Mouse (Mus musculus) embryonic facial prominence, embryonic 11.5 days (tissue): ENCODE results near the gene Rhbdf1. TPM values are rescaled to one million over a fixed set of nuclear protein-coding genes. Genes with fewer than 3 reads are reported as not detected.
A peak's percentile ranks its signal among the peaks of the same experiment; 100 is the strongest.
"Not testable (repeated sequence)": the region's sequence is repeated elsewhere in the genome, so short reads cannot be mapped to it uniquely, and the experiment has no call there.

Experiments
- ATAC-seq: fragments of 200-750 bp; cut with Nextera tagmentation; replicated peaks from 2 replicates; pipeline ENCODE4 v1.8.0; 2017; ENCODE audit warnings: low read depth; ENCODE audit not compliant: insufficient number of reproducible peaks, low FRiP score, low TSS enrichment
- DNase-seq: peaks from one replicate; pipeline ENCODE4 v3.0.0-alpha.2; 2015; ENCODE audit warnings: low spot score
- H3K27ac ChIP-seq: fragments of 300-500 bp; sonication (generic); replicated peaks from 2 replicates; pipeline ENCODE4 v1.5.1; 2014; ENCODE audit warnings: mild to moderate bottlenecking, low read depth, low read length, control low read depth
- H3K27me3 ChIP-seq: fragments of 300-500 bp; sonication (generic); 2 replicates; pipeline ENCODE4 v1.6.1; 2014; ENCODE audit warnings: mild to moderate bottlenecking, low read length, moderate library complexity, mixed read lengths; ENCODE audit not compliant: control insufficient read depth, insufficient read depth
- H3K36me3 ChIP-seq: fragments of 300-500 bp; sonication (generic); replicated peaks from 2 replicates; pipeline ENCODE4 v1.6.1; 2014; ENCODE audit warnings: low read depth, mild to moderate bottlenecking, low read length, moderate library complexity, mixed read lengths; ENCODE audit not compliant: control insufficient read depth, insufficient read depth
- H3K4me1 ChIP-seq: fragments of 300-500 bp; sonication (generic); 2 replicates; pipeline ENCODE4 v1.6.1; 2014; ENCODE audit warnings: low read length, mixed read lengths; ENCODE audit not compliant: control insufficient read depth, insufficient read depth
- H3K4me2 ChIP-seq: fragments of 300-500 bp; sonication (generic); 2 replicates; pipeline ENCODE4 v1.6.1; 2014; ENCODE audit warnings: low read depth, mild to moderate bottlenecking, control low read depth, low read length, moderate library complexity
- H3K4me3 ChIP-seq: fragments of 300-500 bp; sonication (generic); 2 replicates; pipeline ENCODE4 v1.5.1; 2014; ENCODE audit warnings: low read depth, low read length, control low read depth
- H3K9ac ChIP-seq: fragments of 300-500 bp; sonication (generic); replicated peaks from 2 replicates; pipeline ENCODE4 v1.6.1; 2014; ENCODE audit warnings: mild to moderate bottlenecking, control low read depth, low read length
- H3K9me3 ChIP-seq: fragments of 300-500 bp; sonication (generic); replicated peaks from 2 replicates; pipeline ENCODE4 v1.6.1; 2016; ENCODE audit warnings: mild to moderate bottlenecking, low read length, inconsistent platforms, mixed read lengths; ENCODE audit not compliant: control insufficient read depth
- WGBS: fragments of 180-500 bp; shearing (Covaris S2); extraction: QIAGEN DNeasy Blood & Tissue Kit; methylation state at CpG from one replicate; pipeline ENCODE4 v1.1.7; 2014; 5-methylcytosine and 5-hydroxymethylcytosine counted together
- polyA plus RNA-seq: library from polyadenylated mRNA; unstranded; fragments of >200 nt; fragmentation: Nextera tagmentation; extraction: Ambion mirVana; gene quantifications from 2 replicates; pipeline ENCODE4 v1.2.1, GENCODE M21; 2014

Rhbdf1 gene
- polyA plus RNA-seq, 1 experiment from 2014 or later, result 21.6 TPM

GRCm38 (mm10) chr11:32205058-32205873 is 16.8 kb downstream of the Rhbdf1 start, which contains the start of gene Snrnp25:
TSS of gene Snrnp25 (plus strand) at chr11:32205415.
- H3K27ac ChIP-seq, result 0 out of 2 replicates have a peak within 1 kb of the TSS, but pooled peaks have one; percentile 58
- WGBS, result under 1% methylated on average over 52 of the region's 52 CpGs
- peak; percentile 100 for ATAC-seq

GRCm38 (mm10) chr11:32201922-32202685 is 20.0 kb downstream of the Rhbdf1 start:
- Histone ChIP-seq H3K9me3 (no peaks in the 10 kb centered on the region), H3K27me3 (no peaks in the 10 kb centered on the region), H3K4me2 (no peak overlapping the region), H3K9ac (no peak overlapping the region), H3K4me1 (no peaks in the 10 kb centered on the region), H3K27ac (no peak overlapping the region), H3K36me3 (no peaks in the 10 kb centered on the region), H3K4me3 (no peak overlapping the region)
- ATAC-seq (no peak), DNase-seq (no peak)
- 77% methylated on average over 11 of the region's 11 CpGs for WGBS

More at GRCm38 (mm10) chr11:32205058-32205873, 16.8 kb downstream of the Rhbdf1 start, which contains the start of gene Snrnp25:
- Histone ChIP-seq H3K4me1 (no peaks in the 10 kb centered on the region), H3K9me3 (no peaks in the 10 kb centered on the region), H3K27me3 (no peaks in the 10 kb centered on the region), H3K4me3 (peak within 1 kb of the TSS; percentile 60), H3K4me2 (peak within 1 kb of the TSS; percentile 78), H3K9ac (peak within 1 kb of the TSS; percentile 75), H3K36me3 (peaks cover 8% of the 10 kb centered on the region)
- peak; percentile 99 for DNase-seq

- not testable (repeated sequence) for H3K4me3 ChIP-seq, ATAC-seq, H3K4me1 ChIP-seq, H3K9ac ChIP-seq, H3K4me2 ChIP-seq, H3K27ac ChIP-seq, DNase-seq, H3K27me3 ChIP-seq, H3K9me3 ChIP-seq, H3K36me3 ChIP-seq
- 52% methylated on average over 1 of the region's 1 CpGs for WGBS
These were observed 21.1 kb downstream of the Rhbdf1 start for GRCm38 (mm10) chr11:32200992-32201391.

GRCm38 (mm10) chr11:32200075-32200601 is 22.0 kb downstream of the Rhbdf1 start, which contains the start of gene Il9r:
TSS of gene Il9r (minus strand) at chr11:32200279.
- WGBS, result 76% methylated on average over 10 of the region's 10 CpGs

GRCm38 (mm10) chr11:32199230-32199629 is 22.9 kb downstream of the Rhbdf1 start:
- H3K4me1 ChIP-seq, result no peaks in the 10 kb centered on the region
- H3K4me3 ChIP-seq, result no peak overlapping the region
- no peak overlapping the region for H3K4me2 ChIP-seq
- no peaks in the 10 kb centered on the region for H3K27me3 ChIP-seq
- no peaks in the 10 kb centered on the region for H3K9me3 ChIP-seq
- H3K9ac ChIP-seq, result no peak overlapping the region
- DNase-seq (no peak), ATAC-seq (no peak)
- 37% methylated on average over 5 of the region's 6 CpGs for WGBS
- H3K36me3 ChIP-seq, result no peaks in the 10 kb centered on the region
- no peak overlapping the region for H3K27ac ChIP-seq

More at GRCm38 (mm10) chr11:32200075-32200601, 22.0 kb downstream of the Rhbdf1 start, which contains the start of gene Il9r:
- Histone ChIP-seq H3K4me1 (no peaks in the 10 kb centered on the region), H3K4me3 (no peak within 1 kb of the TSS), H3K4me2 (no peak within 1 kb of the TSS), H3K36me3 (no peaks in the 10 kb centered on the region), H3K27me3 (no peaks in the 10 kb centered on the region), H3K9me3 (no peaks in the 10 kb centered on the region), H3K9ac (no peak within 1 kb of the TSS), H3K27ac (no peak within 1 kb of the TSS)
- DNase-seq, result no peak
- ATAC-seq, result no peak

GRCm38 (mm10) chr11:32198256-32198955 is 23.7 kb downstream of the Rhbdf1 start:
- Histone ChIP-seq H3K9me3 (no peaks in the 10 kb centered on the region), H3K4me1 (no peaks in the 10 kb centered on the region; the same call in 1 of the 2 replicates), H3K27ac (no peak overlapping the region), H3K27me3 (no peaks in the 10 kb centered on the region), H3K9ac (no peak overlapping the region), H3K4me2 (no peak overlapping the region), H3K4me3 (no peak overlapping the region), H3K36me3 (no peaks in the 10 kb centered on the region)
- 66% methylated on average over 14 of the region's 14 CpGs for WGBS
- ATAC-seq (0 out of 2 replicates have a peak, but pooled peaks have one; percentile 31), DNase-seq (no peak)

- WGBS, result 57% methylated on average over 3 of the region's 3 CpGs
- H3K27ac ChIP-seq, result no peak overlapping the region
- H3K27me3 ChIP-seq, result no peaks in the 10 kb centered on the region
- no peaks in the 10 kb centered on the region for H3K36me3 ChIP-seq
- no peak overlapping the region for H3K4me2 ChIP-seq
- no peak overlapping the region for H3K4me3 ChIP-seq
- DNase-seq (no peak), ATAC-seq (no peak)
- no peak overlapping the region for H3K9ac ChIP-seq
- H3K4me1 ChIP-seq, result no peaks in the 10 kb centered on the region; the same call in 1 of the 2 replicates
- H3K9me3 ChIP-seq, result no peaks in the 10 kb centered on the region
These were observed 24.3 kb downstream of the Rhbdf1 start for GRCm38 (mm10) chr11:32197766-32198165.
